Mouse (Mus musculus) adrenal gland, postnatal 10 days (tissue): ENCODE measurements around the gene Alpk1. TPM values are rescaled to one million over a fixed set of nuclear protein-coding genes. Genes with fewer than 3 reads are reported as not detected.
A peak's percentile ranks its signal among the peaks of the same experiment; 100 is the strongest.
"Not testable (repeated sequence)": the region's sequence is repeated elsewhere in the genome, so short reads cannot be mapped to it uniquely, and the experiment has no call there.

Experiments used
- DNase-seq: peaks from one replicate; pipeline ENCODE4 v3.0.0; 2021; ENCODE audit warnings: mixed read lengths
- total RNA-seq, 2 experiments: library from RNA; stranded (reverse); gene quantifications; 2 replicates each; pipeline ENCODE4 v1.2.3; 2021

The Alpk1 gene
- total RNA-seq, 2 experiments from 2014 or later: 6.7 to 7.0 TPM

- peak; percentile 44 for DNase-seq
Observed at GRCm38 (mm10) chr3:127790234-127791055, 10.1 kb upstream of the Alpk1 start.

- peak; percentile 72 for DNase-seq
Observed at GRCm38 (mm10) chr3:127789500-127790191, 9.3 kb upstream of the Alpk1 start, which contains the start of gene Tifa. Tifa (plus strand) TSS chr3:127789805.

GRCm38 (mm10) chr3:127788919-127789318, 8.6 kb upstream of the Alpk1 start:
- no peak for DNase-seq

- no peak for DNase-seq
Observed at GRCm38 (mm10) chr3:127788038-127788437, 7.7 kb upstream of the Alpk1 start.

- DNase-seq: no peak
Observed at GRCm38 (mm10) chr3:127787032-127787431, 6.7 kb upstream of the Alpk1 start.

GRCm38 (mm10) chr3:127783680-127784079, 3.4 kb upstream of the Alpk1 start:
- DNase-seq: not testable (repeated sequence)

- DNase-seq: no peak
Observed at GRCm38 (mm10) chr3:127782921-127783320, 2.6 kb upstream of the Alpk1 start.

GRCm38 (mm10) chr3:127780921-127781320, 594 bp upstream of the Alpk1 start:
- peak; percentile 37 for DNase-seq

GRCm38 (mm10) chr3:127769146-127769545, 11.2 kb downstream of the Alpk1 start:
- DNase-seq: no peak

GRCm38 (mm10) chr3:127765971-127766370, 14.4 kb downstream of the Alpk1 start:
- DNase-seq: no peak

- DNase-seq: no peak
Observed at GRCm38 (mm10) chr3:127764541-127764940, 15.8 kb downstream of the Alpk1 start.

- peak; percentile 87 for DNase-seq
Observed at GRCm38 (mm10) chr3:127763076-127763612, 17.2 kb downstream of the Alpk1 start.

- no peak for DNase-seq
Observed at GRCm38 (mm10) chr3:127762403-127762802, 17.9 kb downstream of the Alpk1 start.

- peak; percentile 62 for DNase-seq
Observed at GRCm38 (mm10) chr3:127759212-127759611, 21.1 kb downstream of the Alpk1 start.

- DNase-seq: no peak
Observed at GRCm38 (mm10) chr3:127758806-127759205, 21.5 kb downstream of the Alpk1 start.

GRCm38 (mm10) chr3:127757886-127758301, 22.4 kb downstream of the Alpk1 start:
- DNase-seq: no peak

- DNase-seq: no peak
Observed at GRCm38 (mm10) chr3:127756458-127756857, 23.9 kb downstream of the Alpk1 start.

GRCm38 (mm10) chr3:127749981-127750562, 30.3 kb downstream of the Alpk1 start:
- no peak for DNase-seq

- DNase-seq: no peak
Observed at GRCm38 (mm10) chr3:127749266-127749665, 31.1 kb downstream of the Alpk1 start.

- no peak for DNase-seq
Observed at GRCm38 (mm10) chr3:127748644-127749043, 31.7 kb downstream of the Alpk1 start.

- no peak for DNase-seq
Observed at GRCm38 (mm10) chr3:127745911-127746640, 34.3 kb downstream of the Alpk1 start.

- DNase-seq: no peak
Observed at GRCm38 (mm10) chr3:127745504-127745903, 34.8 kb downstream of the Alpk1 start.
